Mouse (Mus musculus) E14TG2a.4 (cell line): ENCODE data around the gene Elovl5.

Experiments used
- CTCF ChIP-seq: conservative IDR thresholded peaks from 2 replicates; pipeline ENCODE4 v1.5.1; 2014; ENCODE audit warnings: low read length
- NANOG ChIP-seq: IDR thresholded peaks from 2 replicates; pipeline ENCODE4 v1.6.1; 2014; ENCODE audit warnings: borderline replicate concordance, low read length, mixed read lengths
- POU5F1 ChIP-seq: IDR thresholded peaks from 2 replicates; pipeline ENCODE4 v1.6.1; 2014; ENCODE audit warnings: low read length, borderline replicate concordance

- TF ChIP-seq CTCF (no peak), POU5F1 (no peak), NANOG (no peak)
Observed at GRCm38 (mm10) chr9:77917074-77917621, at the start of gene Elovl5.
